Mouse (Mus musculus) cerebellum, postnatal 25 days (tissue): ENCODE measurements around the gene Olfr995.

Source experiments
- DNase-seq, 2 experiments: peaks; one replicate each; pipeline ENCODE4 v3.0.0; 2021; ENCODE audit warnings: mixed read lengths in 2 of 2

Gene Olfr995

GRCm38 (mm10) chr2:85443539-85443938 lies at the start of gene Olfr995:
Gene Olfr995 (minus strand): TSS chr2:85443639.
- no peak for DNase-seq

- no peak for DNase-seq
Observed at GRCm38 (mm10) chr2:85490396-85490795, 47.0 kb upstream of the Olfr995 start.

- DNase-seq: no peak
Observed at GRCm38 (mm10) chr2:85466801-85467325, 23.4 kb upstream of the Olfr995 start.

GRCm38 (mm10) chr2:85442546-85442945 lies 893 bp downstream of the Olfr995 start:
- no peak for DNase-seq

- DNase-seq: no peak
Observed at GRCm38 (mm10) chr2:85436351-85436750, 7.1 kb downstream of the Olfr995 start, which contains the start of gene Olfr994. Gene Olfr994 (minus strand): TSS chr2:85436451.

GRCm38 (mm10) chr2:85425893-85426292 lies 17.5 kb downstream of the Olfr995 start:
- DNase-seq: no peak

- no peak for DNase-seq
Observed at GRCm38 (mm10) chr2:85414777-85415176, 28.7 kb downstream of the Olfr995 start, which contains the start of gene Olfr993. Gene Olfr993 (minus strand): TSS chr2:85414877.

- DNase-seq: no peak
Observed at GRCm38 (mm10) chr2:85409369-85409768, 34.1 kb downstream of the Olfr995 start, which contains the start of gene Olfr992. Gene Olfr992 (minus strand): TSS chr2:85409469.
